Mouse (Mus musculus) erythroblast, embryonic 14.5 days (primary cell): ENCODE measurements around the gene Ptrhd1.

Experiments used
- GATA1 ChIP-seq: IDR thresholded peaks from 2 replicates; pipeline ENCODE4 v1.6.1; 2012; ENCODE audit warnings: low read length, inconsistent platforms, mixed read lengths
- TAL1 ChIP-seq: IDR thresholded peaks from 3 replicates; pipeline ENCODE4 v1.6.1; 2012; ENCODE audit warnings: low read length, inconsistent platforms, mixed read lengths

- TF ChIP-seq GATA1 (no peak), TAL1 (no peak)
Observed at GRCm38 (mm10) chr12:4188171-4189059, 45.4 kb upstream of the Ptrhd1 start.
